Mouse (Mus musculus) CH12.LX (cell line): ENCODE results near the gene Rybp. TPM values are rescaled to one million over a fixed set of nuclear protein-coding genes. Genes with fewer than 3 reads are reported as not detected.

Experiments
- DNase-seq: peaks from one replicate; pipeline ENCODE4 v3.0.0-alpha.2; 2013; ENCODE audit errors: extremely low read depth
- H3K27ac ChIP-seq: 2 replicates; pipeline ENCODE4 v1.5.1; 2012; ENCODE audit warnings: low read depth, mild to moderate bottlenecking, control low read depth, moderate library complexity; ENCODE audit not compliant: insufficient read depth
- H3K27me3 ChIP-seq: replicated peaks from 2 replicates; pipeline ENCODE3; 2012; ENCODE audit warnings: inconsistent platforms
- H3K36me3 ChIP-seq, 2 experiments: replicated peaks in 1 of 2; 2 replicates each; pipeline versions ENCODE3 to v1.6.1; 2012; ENCODE audit warnings: inconsistent platforms in 1 of 2, low read length in 1 of 2, mild to moderate bottlenecking in 1 of 2, mixed read lengths in 1 of 2, moderate library complexity in 1 of 2; ENCODE audit not compliant: control insufficient read depth in 1 of 2, insufficient read depth in 1 of 2
- H3K4me1 ChIP-seq, 2 experiments: 2 replicates each; pipeline ENCODE4 v1.6.1; 2012; ENCODE audit warnings: inconsistent platforms in 1 of 2, moderate library complexity in 1 of 2; ENCODE audit not compliant: insufficient read depth in 2 of 2, control insufficient read depth in 1 of 2
- H3K4me2 ChIP-seq: 2 replicates; pipeline ENCODE4 v1.6.1; 2012; ENCODE audit warnings: low read depth, mild to moderate bottlenecking, control low read depth; ENCODE audit not compliant: poor library complexity, insufficient read depth, severe bottlenecking
- H3K4me3 ChIP-seq, 3 experiments: fragments of 150-350 bp in 1 of 3; sonication (generic) in 1 of 3; replicated peaks in 1 of 3; 2 replicates each; pipeline versions ENCODE3 to v1.5.1; 2011 to 2012; ENCODE audit warnings: low read depth in 2 of 3, low read length in 2 of 3, mild to moderate bottlenecking in 2 of 3, moderate library complexity in 2 of 3, control low read depth in 1 of 3, improper control_type of control experiment in 1 of 3, inconsistent platforms in 1 of 3, mixed read lengths in 1 of 3; ENCODE audit not compliant: poor library complexity in 1 of 3
- H3K79me2 ChIP-seq: replicated peaks from 2 replicates; pipeline ENCODE4 v1.6.1; 2012; ENCODE audit warnings: mild to moderate bottlenecking, moderate library complexity; ENCODE audit not compliant: control insufficient read depth, poor library complexity, insufficient read depth, severe bottlenecking; ENCODE audit errors: extremely low read depth
- H3K9ac ChIP-seq: 2 replicates; pipeline ENCODE4 v1.6.1; 2012; ENCODE audit warnings: low read depth, mild to moderate bottlenecking, control low read depth, moderate library complexity; ENCODE audit not compliant: insufficient read depth
- H3K9me3 ChIP-seq: replicated peaks from 2 replicates; pipeline ENCODE3; 2012; ENCODE audit warnings: low read length, inconsistent platforms, mixed read lengths
- BHLHE40 ChIP-seq: IDR thresholded peaks from 2 replicates; pipeline ENCODE4 v1.6.1; 2011; ENCODE audit warnings: mild to moderate bottlenecking, low read depth, low read length, improper control_type of control experiment
- E2F4 ChIP-seq: IDR thresholded peaks from 2 replicates; pipeline ENCODE4 v1.6.1; 2011; ENCODE audit warnings: low read depth, low read length, improper control_type of control experiment; ENCODE audit not compliant: insufficient replicate concordance
- ELF1 ChIP-seq: IDR thresholded peaks from 2 replicates; pipeline ENCODE4 v1.6.1; 2014; ENCODE audit warnings: low read depth, mild to moderate bottlenecking, inconsistent platforms, low read length, improper control_type of control experiment
- ETS1 ChIP-seq: conservative IDR thresholded peaks from 2 replicates; pipeline ENCODE4 v1.6.1; 2012; ENCODE audit warnings: low read depth, mild to moderate bottlenecking, inconsistent platforms, low read length, improper control_type of control experiment, moderate library complexity
- GABPA ChIP-seq: IDR thresholded peaks from 2 replicates; pipeline ENCODE4 v1.6.1; 2012; ENCODE audit warnings: low read depth, low read length, improper control_type of control experiment, inconsistent platforms; ENCODE audit not compliant: insufficient replicate concordance
- JUN ChIP-seq: IDR thresholded peaks from 2 replicates; pipeline ENCODE4 v1.6.1; 2011; ENCODE audit warnings: low read depth, mild to moderate bottlenecking, low read length, improper control_type of control experiment, moderate library complexity; ENCODE audit not compliant: insufficient read depth
- MAFK ChIP-seq: IDR thresholded peaks from 2 replicates; pipeline ENCODE4 v1.6.1; 2011; ENCODE audit warnings: low read length, improper control_type of control experiment; ENCODE audit not compliant: insufficient replicate concordance
- MAZ ChIP-seq: IDR thresholded peaks from 2 replicates; pipeline ENCODE4 v1.6.1; 2012; ENCODE audit warnings: low read depth, mild to moderate bottlenecking, inconsistent platforms, low read length, improper control_type of control experiment, moderate library complexity
- MEF2A ChIP-seq: IDR thresholded peaks from 2 replicates; pipeline ENCODE4 v1.6.1; 2014; ENCODE audit warnings: low read depth, mild to moderate bottlenecking, inconsistent platforms, low read length, improper control_type of control experiment, borderline replicate concordance
- MXI1 ChIP-seq: IDR thresholded peaks from 2 replicates; pipeline ENCODE4 v1.6.1; 2011; ENCODE audit warnings: mild to moderate bottlenecking, low read depth, low read length, improper control_type of control experiment
- NELFE ChIP-seq: IDR thresholded peaks from 2 replicates; pipeline ENCODE4 v1.6.1; 2011; ENCODE audit warnings: low read depth, low read length, improper control_type of control experiment
- POLR2A ChIP-seq: IDR thresholded peaks from 2 replicates; pipeline ENCODE4 v1.6.1; 2011; ENCODE audit warnings: low read depth, mild to moderate bottlenecking, improper control_type of control experiment, low read length
- RCOR1 ChIP-seq: conservative IDR thresholded peaks from 2 replicates; pipeline ENCODE4 v1.6.1; 2012; ENCODE audit warnings: low read depth, mild to moderate bottlenecking, inconsistent platforms, low read length, improper control_type of control experiment
- SIN3A ChIP-seq: IDR thresholded peaks from 2 replicates; pipeline ENCODE4 v1.6.1; 2012; ENCODE audit warnings: low read length, improper control_type of control experiment, inconsistent platforms
- SMC3 ChIP-seq: IDR thresholded peaks from 2 replicates; pipeline ENCODE4 v1.6.1; 2011; ENCODE audit warnings: low read depth, low read length, improper control_type of control experiment
- TCF12 ChIP-seq: IDR thresholded peaks from 2 replicates; pipeline ENCODE4 v1.6.1; 2014; ENCODE audit warnings: low read depth, mild to moderate bottlenecking, inconsistent platforms, low read length, improper control_type of control experiment
- USF2 ChIP-seq: conservative IDR thresholded peaks from 2 replicates; pipeline ENCODE4 v1.6.1; 2011; ENCODE audit warnings: low read depth, low read length, improper control_type of control experiment
- ZKSCAN1 ChIP-seq: IDR thresholded peaks from 2 replicates; pipeline ENCODE4 v1.6.1; 2012; ENCODE audit warnings: low read depth, inconsistent platforms, low read length, improper control_type of control experiment, borderline replicate concordance
- dilution Hi-C: fragments of 300-500 bp; cut with MboI; formaldehyde crosslinking; loops from 2 replicates; pipeline ENCODE4 v1.14.3; 2020; ENCODE audit warnings: low sequenced_read_pairs; ENCODE audit not compliant: extremely low pct_unique_long_range_greater_than_20kb, extremely low pct_ligation_motif_present
- in situ Hi-C: fragments of 300-500 bp; cut with MboI; formaldehyde crosslinking; loops from 3 replicates; pipeline ENCODE4 v1.14.3; 2019; ENCODE audit warnings: low sequenced_read_pairs, low pct_ligation_motif_present, low pct_unique_long_range_greater_than_20kb, mixed read lengths
- polyA plus RNA-seq: library from polyadenylated mRNA; unstranded; fragments of >175 nt; gene quantifications from 2 replicates; pipeline ENCODE4 v1.2.1, GENCODE M21; 2012; ENCODE audit warnings: low read depth; ENCODE audit not compliant: insufficient read length
- total RNA-seq, 2 experiments: library from RNA; depleted of rRNA; stranded (reverse); fragments of 300-350 nt in 1 of 2; fragments of >200 nt in 1 of 2; gene quantifications; 2 replicates each; pipeline ENCODE4 v1.2.3; 2012 to 2014

Gene Rybp
- total and polyA plus RNA-seq, 3 experiments = 9.1 to 27.4 (median 23.6) TPM

DNA sequence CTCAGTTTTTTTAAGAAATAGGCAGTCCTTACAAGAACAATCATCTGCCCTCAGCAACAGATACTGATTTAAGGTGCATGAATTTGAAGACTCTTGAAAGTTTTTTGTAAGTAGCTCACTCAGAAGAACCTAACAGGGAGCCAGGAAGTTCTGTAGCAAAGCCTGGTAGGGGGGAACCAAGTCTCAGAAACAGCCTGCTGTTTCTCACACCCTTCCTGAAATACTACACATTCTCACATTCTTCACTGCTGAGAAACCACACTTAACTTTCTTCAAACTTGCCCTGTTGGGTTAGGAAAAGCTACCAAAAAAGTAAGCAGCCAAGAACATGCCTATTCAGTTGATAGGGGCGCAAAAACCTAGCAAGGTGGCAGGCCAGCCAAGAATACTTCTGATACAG is 32.6 kb downstream of the Rybp start:
- in situ Hi-C loops (no loop called here), dilution Hi-C loops (no loop called here)
- H3K79me2 ChIP-seq = peaks cover 16% of the 10 kb centered on the region
- H3K9ac ChIP-seq = no peak overlapping the region
- DNase-seq = no peak
- no peak overlapping the region for H3K4me3 ChIP-seq
- TF ChIP-seq ETS1 (no peak), E2F4 (no peak), JUN (no peak), MAZ (no peak)
- peaks cover 0 to 5% of the 10 kb centered on the region in 2 experiments for H3K36me3 ChIP-seq
- H3K27me3 ChIP-seq = no peaks in the 10 kb centered on the region
- no peak overlapping the region for H3K4me2 ChIP-seq
- no peaks in the 10 kb centered on the region for H3K9me3 ChIP-seq
- H3K27ac ChIP-seq = no peak overlapping the region
- peaks cover 0 to 45% of the 10 kb centered on the region in 2 experiments; a peak in 1 of 4 replicates for H3K4me1 ChIP-seq

DNA sequence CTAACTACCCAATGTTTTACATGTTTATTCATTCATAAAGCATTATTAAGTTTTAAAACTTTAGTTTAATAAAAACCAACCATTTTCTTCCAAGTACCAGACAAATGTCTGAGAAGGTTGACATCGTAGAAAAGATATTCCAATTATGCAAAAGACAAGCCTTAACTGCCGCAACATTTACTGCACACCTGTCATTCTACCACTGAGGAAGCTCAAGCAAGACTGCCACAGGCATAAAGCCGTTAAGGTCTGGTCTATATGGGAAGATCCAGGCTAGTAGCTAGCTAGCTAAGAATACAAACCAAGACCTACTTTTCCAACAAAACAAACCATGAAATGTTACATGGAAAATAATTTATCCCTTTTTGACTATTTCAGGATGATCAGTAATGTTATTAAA is 42.8 kb downstream of the Rybp start:
- H3K9ac ChIP-seq = no peak overlapping the region
- dilution Hi-C loops (no loop called here), in situ Hi-C loops (no loop called here)
- no peak overlapping the region for H3K4me3 ChIP-seq
- peaks cover 0 to 12% of the 10 kb centered on the region in 2 experiments; a peak in 2 of 4 replicates for H3K4me1 ChIP-seq
- no peak overlapping the region for H3K27ac ChIP-seq
- H3K79me2 ChIP-seq = peaks cover 7% of the 10 kb centered on the region
- H3K36me3 ChIP-seq = peaks cover 0 to 24% of the 10 kb centered on the region in 2 experiments
- H3K27me3 ChIP-seq = no peaks in the 10 kb centered on the region
- no peak for TF ChIP-seq NELFE
- TF ChIP-seq TCF12 = no peak
- TF ChIP-seq RCOR1 = no peak
- no peak for TF ChIP-seq ZKSCAN1
- TF ChIP-seq ELF1 = no peak
- no peak for TF ChIP-seq SMC3
- TF ChIP-seq SIN3A = no peak
- TF ChIP-seq MXI1 = no peak
- TF ChIP-seq MAFK = no peak
- no peak for TF ChIP-seq USF2
- no peak for TF ChIP-seq JUN
- TF ChIP-seq MEF2A = no peak
- TF ChIP-seq GABPA = no peak
- no peak for TF ChIP-seq POLR2A
- TF ChIP-seq BHLHE40 = no peak
- no peaks in the 10 kb centered on the region for H3K9me3 ChIP-seq
- DNase-seq = no peak
- H3K4me2 ChIP-seq = no peak overlapping the region
